Mouse (Mus musculus) embryonic facial prominence, embryonic 14.5 days (tissue): ENCODE measurements around the gene Pick1. TPM values are rescaled to one million over a fixed set of nuclear protein-coding genes. Genes with fewer than 3 reads are reported as not detected.

Experiments used
- ATAC-seq: fragments of 200-750 bp; cut with Nextera tagmentation; 2 replicates; pipeline ENCODE4 v1.8.0; 2017; ENCODE audit warnings: low read depth, moderate number of reproducible peaks, moderate TSS enrichment
- DNase-seq: peaks from one replicate; pipeline ENCODE4 v3.0.0-alpha.2; 2015; ENCODE audit warnings: low spot score
- H3K27ac ChIP-seq: fragments of 300-500 bp; sonication (generic); replicated peaks from 2 replicates; pipeline ENCODE4 v1.5.1; 2014; ENCODE audit warnings: low read depth, mild to moderate bottlenecking, low read length, moderate library complexity
- H3K27me3 ChIP-seq: fragments of 300-500 bp; sonication (generic); replicated peaks from 2 replicates; pipeline ENCODE4 v1.6.1; 2014; ENCODE audit warnings: low read length; ENCODE audit not compliant: control insufficient read depth, insufficient read depth
- H3K36me3 ChIP-seq: fragments of 300-500 bp; sonication (generic); 2 replicates; pipeline ENCODE4 v1.6.1; 2014; ENCODE audit warnings: low read length, mixed read lengths; ENCODE audit not compliant: control insufficient read depth, insufficient read depth
- H3K4me1 ChIP-seq: fragments of 300-500 bp; sonication (generic); 2 replicates; pipeline ENCODE4 v1.6.1; 2014; ENCODE audit warnings: antibody characterized with exemption, low read length; ENCODE audit not compliant: control insufficient read depth, insufficient read depth
- H3K4me2 ChIP-seq: fragments of 300-500 bp; sonication (generic); 2 replicates; pipeline ENCODE4 v1.6.1; 2014; ENCODE audit warnings: low read depth, mild to moderate bottlenecking, low read length, moderate library complexity, mixed read lengths
- H3K4me3 ChIP-seq: fragments of 300-500 bp; sonication (generic); 2 replicates; pipeline ENCODE4 v1.5.1; 2014; ENCODE audit warnings: low read depth, mild to moderate bottlenecking, low read length
- H3K9ac ChIP-seq: fragments of 300-500 bp; sonication (generic); 2 replicates; pipeline ENCODE4 v1.6.1; 2014; ENCODE audit warnings: low read depth, mild to moderate bottlenecking, low read length, moderate library complexity, mixed read lengths
- H3K9me3 ChIP-seq: fragments of 300-500 bp; sonication (generic); 2 replicates; pipeline ENCODE4 v1.6.1; 2016; ENCODE audit warnings: low read length; ENCODE audit not compliant: control insufficient read depth
- WGBS: fragments of 180-500 bp; shearing (Covaris S2); extraction: QIAGEN DNeasy Blood & Tissue Kit; methylation state at CpG from one replicate; pipeline ENCODE4 v1.1.7; 2014; 5-methylcytosine and 5-hydroxymethylcytosine counted together
- polyA plus RNA-seq: library from polyadenylated mRNA; unstranded; fragments of >200 nt; fragmentation: Nextera tagmentation; extraction: Ambion mirVana; gene quantifications from 2 replicates; pipeline ENCODE4 v1.2.1, GENCODE M21; 2014

Gene Pick1
- polyA plus RNA-seq, 1 experiment from 2014 or later, result 18.1 TPM

DNA sequence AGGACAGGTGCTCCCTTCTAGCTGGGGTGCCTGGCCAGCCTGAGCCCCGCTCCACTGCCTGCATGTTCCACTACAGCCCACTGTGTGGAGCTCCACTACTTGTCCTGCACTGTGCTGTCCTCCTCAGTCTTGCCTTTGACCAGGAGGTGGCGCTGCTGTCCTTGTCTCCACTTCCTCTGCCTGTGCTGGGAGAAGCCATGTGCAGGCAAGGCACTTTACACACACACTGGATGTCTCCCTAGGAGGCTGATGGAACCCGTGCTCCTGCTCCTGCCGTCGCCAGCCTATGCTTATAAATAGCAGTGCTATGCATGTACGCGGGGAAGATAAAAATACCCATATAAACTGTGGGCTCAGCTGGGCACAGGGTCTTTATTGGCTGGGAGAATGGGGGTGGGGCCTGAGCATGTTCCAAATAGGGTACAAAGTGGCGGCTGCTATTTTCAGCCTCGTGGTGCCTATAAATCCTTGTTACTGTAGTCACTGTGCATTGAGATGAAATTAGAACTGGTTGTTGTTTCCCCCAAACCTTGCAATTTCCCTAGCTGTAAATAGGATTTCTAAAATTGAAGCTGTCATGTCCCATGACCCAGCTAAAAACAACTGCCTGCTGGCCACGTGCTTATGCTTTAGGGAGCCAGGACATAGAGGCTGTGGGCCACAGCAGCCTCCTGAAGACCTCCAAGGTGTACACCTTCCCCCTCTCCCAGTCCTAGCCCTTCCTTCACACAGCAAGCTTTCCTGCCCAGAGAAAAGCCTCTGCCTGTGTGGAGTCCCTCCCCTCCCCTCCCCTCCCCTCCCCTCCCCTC lies 14.5 kb downstream of the Pick1 start:
- Histone ChIP-seq H3K9ac (no peak overlapping the region; the same call in 1 of the 2 replicates), H3K4me2 (no peak overlapping the region), H3K4me3 (no peak overlapping the region), H3K4me1 (no peaks in the 10 kb centered on the region), H3K27me3 (no peaks in the 10 kb centered on the region), H3K9me3 (no peaks in the 10 kb centered on the region), H3K27ac (0 out of 2 replicates have a peak overlapping the region, but pooled peaks have one; percentile 21), H3K36me3 (peaks cover 70% of the 10 kb centered on the region)
- ATAC-seq (peak; percentile 97), DNase-seq (peak; percentile 95)
- whole genome bisulfite sequencing, result 18% methylated on average over 10 of the region's 10 CpGs

DNA sequence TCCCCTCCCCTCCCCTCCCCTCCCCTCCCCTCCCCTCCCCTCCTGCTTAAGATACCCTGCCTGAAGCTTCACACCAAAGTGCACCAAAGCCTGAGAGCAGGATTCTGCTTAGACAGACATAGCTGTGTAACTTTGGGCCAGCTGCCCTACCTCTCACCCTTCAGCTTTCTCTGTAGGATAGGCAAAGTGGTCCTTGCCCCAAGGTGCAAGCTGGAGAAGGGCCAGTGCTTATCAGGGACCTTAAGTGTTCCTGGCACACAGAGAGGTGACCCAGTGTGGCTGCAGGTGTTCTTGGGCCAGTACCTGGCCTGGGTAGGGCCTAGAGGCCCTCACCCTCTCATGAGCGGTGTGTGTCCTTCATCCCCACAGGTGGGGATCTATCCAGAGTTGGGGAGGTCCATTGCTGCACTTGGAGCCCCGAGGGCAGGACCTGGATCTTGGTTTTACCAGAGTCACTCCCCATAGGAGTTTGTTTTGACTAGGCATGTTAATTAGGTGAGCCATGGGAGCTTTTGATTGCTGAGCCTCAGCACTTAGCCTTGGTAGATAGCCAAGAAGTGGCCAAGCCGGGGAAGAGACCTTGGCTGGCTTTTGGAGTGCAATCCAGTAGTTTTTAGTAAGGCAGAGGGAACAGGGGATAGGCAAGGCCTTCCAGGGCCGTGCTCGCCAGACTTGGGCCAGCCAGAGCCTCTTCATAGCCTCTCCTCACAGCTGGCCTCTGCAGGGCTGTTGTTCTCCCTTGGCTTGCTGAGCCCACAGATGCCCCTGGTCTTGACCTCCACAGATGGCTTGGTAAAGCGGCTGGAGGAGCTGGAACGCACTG lies 15.3 kb downstream of the Pick1 start:
- H3K4me3 ChIP-seq, result no peak overlapping the region
- H3K27me3 ChIP-seq, result no peaks in the 10 kb centered on the region
- no peak overlapping the region for H3K27ac ChIP-seq
- no peak for ATAC-seq
- H3K9ac ChIP-seq, result peak overlapping the region; percentile 35; the same call in 1 of the 2 replicates
- 70% methylated on average over 7 of the region's 7 CpGs for WGBS
- peaks cover 70% of the 10 kb centered on the region for H3K36me3 ChIP-seq
- no peak for DNase-seq
- no peaks in the 10 kb centered on the region for H3K9me3 ChIP-seq
- no peak overlapping the region for H3K4me2 ChIP-seq
- no peaks in the 10 kb centered on the region for H3K4me1 ChIP-seq

DNA sequence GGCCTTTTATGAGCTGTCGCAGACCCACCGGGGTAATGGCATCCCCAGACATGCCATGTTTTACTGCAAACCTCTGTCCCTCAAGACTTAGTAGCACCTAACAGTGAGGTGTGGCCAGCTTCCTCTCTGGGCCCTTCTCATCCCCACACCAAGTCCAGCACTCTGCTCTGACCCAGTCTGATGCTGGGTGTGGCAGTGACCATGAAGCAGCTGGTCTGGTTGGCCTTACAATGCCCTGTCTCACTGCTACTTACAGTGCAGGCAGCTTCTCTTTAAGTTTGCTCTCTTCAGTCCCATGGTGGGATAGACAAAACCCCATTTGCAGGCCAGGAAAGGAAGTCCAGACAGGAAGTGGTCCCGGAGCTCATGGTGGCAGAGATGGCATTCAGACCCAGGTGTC lies 16.3 kb downstream of the Pick1 start:
- no peak overlapping the region for H3K4me2 ChIP-seq
- H3K9me3 ChIP-seq, result no peaks in the 10 kb centered on the region
- H3K36me3 ChIP-seq, result peaks cover 62% of the 10 kb centered on the region
- no peak overlapping the region for H3K27ac ChIP-seq
- ATAC-seq (no peak), DNase-seq (no peak)
- WGBS, result 94% methylated on average over 3 of the region's 3 CpGs
- H3K4me3 ChIP-seq, result no peak overlapping the region
- H3K4me1 ChIP-seq, result no peaks in the 10 kb centered on the region
- no peaks in the 10 kb centered on the region for H3K27me3 ChIP-seq
- H3K9ac ChIP-seq, result no peak overlapping the region

DNA sequence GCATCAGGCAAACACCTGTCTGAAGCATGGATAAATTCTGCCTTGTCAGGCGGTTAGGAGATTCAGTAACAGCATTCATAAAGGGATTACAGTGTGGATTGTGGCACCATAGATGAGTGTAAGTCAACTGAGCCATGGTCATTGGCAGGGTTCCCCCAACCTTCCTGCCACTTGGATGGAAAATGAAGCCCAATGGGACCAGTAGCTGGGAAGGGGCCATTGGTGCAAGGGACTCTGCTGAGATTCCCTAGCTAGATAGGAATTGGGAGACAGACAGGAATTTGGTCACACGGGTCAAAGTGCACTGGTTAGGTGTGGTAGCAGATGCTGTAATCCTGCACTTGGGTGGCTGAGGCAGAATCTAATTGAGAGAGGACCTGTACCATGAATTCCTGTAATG lies 21.3 kb downstream of the Pick1 start:
- DNase-seq (no peak), ATAC-seq (no peak)
- Histone ChIP-seq H3K4me2 (no peak overlapping the region), H3K9ac (no peak overlapping the region), H3K9me3 (no peaks in the 10 kb centered on the region), H3K27ac (no peak overlapping the region), H3K4me3 (no peak overlapping the region), H3K36me3 (peaks cover 39% of the 10 kb centered on the region), H3K4me1 (0 out of 2 replicates have a peak, but pooled peaks cover 9% of the 10 kb centered on the region), H3K27me3 (peaks cover 18% of the 10 kb centered on the region)
- 83% methylated on average over 2 of the region's 2 CpGs for WGBS

DNA sequence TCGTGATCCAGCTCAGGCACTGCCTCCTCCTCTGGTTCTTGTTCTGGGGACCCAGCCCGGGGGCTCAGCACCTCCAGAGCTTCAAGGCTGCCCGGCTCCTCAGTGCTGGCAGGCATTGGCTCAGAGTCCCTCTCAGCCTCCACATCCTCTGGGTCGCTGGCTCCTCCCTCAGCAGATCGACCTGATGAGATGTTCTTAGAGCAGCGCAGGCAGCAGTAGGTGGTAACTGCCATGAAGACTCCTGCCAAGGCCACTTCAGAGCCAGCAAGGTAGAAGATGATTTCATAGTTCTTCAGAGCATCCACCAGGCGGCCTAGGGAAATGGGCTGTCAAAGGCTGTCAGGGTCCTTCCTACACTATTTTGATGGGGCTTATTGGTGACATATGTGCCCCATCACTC lies 22.2 kb downstream of the Pick1 start:
- 49% methylated on average over 7 of the region's 7 CpGs for WGBS
- H3K4me1 ChIP-seq, result 0 out of 2 replicates have a peak, but pooled peaks cover 9% of the 10 kb centered on the region
- H3K9me3 ChIP-seq, result no peaks in the 10 kb centered on the region
- peaks cover 18% of the 10 kb centered on the region for H3K27me3 ChIP-seq
- ATAC-seq, result no peak
- no peak for DNase-seq
- H3K4me3 ChIP-seq, result no peak overlapping the region
- H3K4me2 ChIP-seq, result no peak overlapping the region
- H3K36me3 ChIP-seq, result peaks cover 30% of the 10 kb centered on the region
- no peak overlapping the region for H3K9ac ChIP-seq
- no peak overlapping the region for H3K27ac ChIP-seq

DNA sequence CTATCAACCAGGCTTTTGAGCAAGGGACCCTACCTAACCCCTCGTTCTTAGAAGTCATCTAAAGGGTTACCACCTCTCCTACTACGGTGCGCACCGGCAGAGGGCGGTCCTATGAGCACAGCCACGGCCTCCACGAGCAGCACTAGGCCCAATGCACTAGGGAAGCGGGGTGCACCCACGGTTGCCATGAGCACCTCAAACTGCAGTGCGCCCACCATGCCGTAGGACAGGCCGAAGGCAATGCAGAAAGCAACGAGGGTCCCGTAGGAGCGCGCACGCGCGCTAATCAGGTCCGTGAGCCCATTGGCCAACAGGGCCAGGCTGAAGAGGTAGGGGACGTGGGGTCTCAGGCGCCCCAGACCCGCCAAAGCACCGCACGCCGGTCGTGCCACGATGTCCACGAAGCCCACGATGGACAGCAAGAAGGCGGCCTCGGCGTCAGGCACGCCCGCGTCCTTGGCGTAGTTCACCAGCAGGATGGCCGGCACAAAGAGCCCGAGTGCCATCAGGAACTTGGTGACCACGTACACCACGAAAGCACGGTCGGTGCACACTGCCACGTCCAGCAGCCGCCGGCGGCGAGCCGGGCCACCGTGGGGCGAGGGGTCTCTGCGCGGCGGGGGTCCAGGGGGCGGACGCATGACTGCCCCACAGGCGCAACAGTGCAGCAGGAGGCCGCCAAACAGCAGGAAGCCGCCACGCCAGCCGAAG lies 23.0 kb downstream of the Pick1 start:
- Histone ChIP-seq H3K4me2 (peak overlapping the region; percentile 83), H3K9ac (peak overlapping the region; percentile 70), H3K36me3 (peaks cover 22% of the 10 kb centered on the region), H3K4me3 (peak overlapping the region; percentile 41), H3K4me1 (0 out of 2 replicates have a peak, but pooled peaks cover 9% of the 10 kb centered on the region), H3K27ac (no peak overlapping the region), H3K9me3 (no peaks in the 10 kb centered on the region), H3K27me3 (peaks cover 18% of the 10 kb centered on the region)
- no peak for DNase-seq
- peak; percentile 75 for ATAC-seq
- WGBS, result 3% methylated on average over 35 of the region's 61 CpGs

DNA sequence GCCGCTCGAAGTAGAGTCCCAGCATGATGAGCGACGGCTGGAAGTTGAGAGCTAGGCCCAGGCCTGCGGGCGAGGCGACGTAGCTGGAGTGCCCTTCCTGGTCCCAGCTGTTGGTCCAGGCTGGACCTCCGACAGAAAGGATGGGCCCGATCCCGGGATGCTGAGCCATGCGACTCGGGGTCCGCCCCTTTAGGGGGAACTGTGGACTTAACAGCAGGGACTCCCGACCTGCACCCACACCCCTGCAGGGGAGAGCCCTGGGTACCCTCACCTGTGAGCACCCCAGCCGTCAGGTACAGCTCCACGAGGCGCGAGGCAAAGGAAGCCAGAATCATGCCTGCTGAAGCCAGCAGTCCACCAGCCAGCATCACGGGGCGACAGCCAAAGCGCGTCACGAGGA lies 23.6 kb downstream of the Pick1 start:
- DNase-seq (no peak), ATAC-seq (no peak)
- Histone ChIP-seq H3K36me3 (peaks cover 18% of the 10 kb centered on the region; the same call in 1 of the 2 replicates), H3K4me3 (peak overlapping the region; percentile 41), H3K4me2 (peak overlapping the region; percentile 83), H3K27me3 (peaks cover 18% of the 10 kb centered on the region), H3K27ac (no peak overlapping the region), H3K9ac (peak overlapping the region; percentile 70), H3K4me1 (0 out of 2 replicates have a peak, but pooled peaks cover 9% of the 10 kb centered on the region), H3K9me3 (no peaks in the 10 kb centered on the region)
- 37% methylated on average over 20 of the region's 24 CpGs for WGBS

DNA sequence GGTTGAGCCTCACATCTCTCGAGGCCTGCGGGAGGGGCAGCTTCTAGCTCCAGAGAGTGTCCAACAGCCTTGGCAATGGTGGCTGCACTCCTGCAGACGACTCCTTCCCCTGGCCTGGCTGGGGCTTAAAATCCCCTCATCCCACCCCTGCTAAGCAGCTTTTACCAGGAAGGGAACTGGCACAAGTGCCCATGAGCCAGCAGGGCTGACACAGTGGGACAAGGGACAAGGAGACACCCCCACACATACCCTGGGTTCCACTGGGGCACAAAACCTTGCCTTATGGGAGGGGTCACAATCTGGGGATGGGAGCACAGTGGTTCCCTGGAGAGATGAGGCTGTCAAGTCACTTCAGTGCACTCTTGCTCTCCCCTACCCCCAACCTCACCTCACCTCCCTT lies 25.7 kb downstream of the Pick1 start, which contains the start of gene Slc16a8:
Slc16a8 (minus strand) TSS at position 101 of the 400 bp plus-strand sequence.
- H3K4me1 ChIP-seq, result 0 out of 2 replicates have a peak, but pooled peaks cover 9% of the 10 kb centered on the region
- no peaks in the 10 kb centered on the region for H3K9me3 ChIP-seq
- no peaks in the 10 kb centered on the region for H3K36me3 ChIP-seq
- WGBS, result 47% methylated on average over 3 of the region's 3 CpGs
- H3K27me3 ChIP-seq, result peaks cover 22% of the 10 kb centered on the region
- no peak within 1 kb of the TSS for H3K4me3 ChIP-seq
- H3K4me2 ChIP-seq, result no peak within 1 kb of the TSS
- ATAC-seq (no peak), DNase-seq (no peak)
- H3K9ac ChIP-seq, result no peak within 1 kb of the TSS
- H3K27ac ChIP-seq, result no peak within 1 kb of the TSS
